Mouse (Mus musculus) neural tube, embryonic 14.5 days (tissue): ENCODE data around the gene Ephb4. TPM values are rescaled to one million over a fixed set of nuclear protein-coding genes. Genes with fewer than 3 reads are reported as not detected.

Experiments
- ATAC-seq: fragments of 200-750 bp; cut with Nextera tagmentation; 2 replicates; pipeline ENCODE4 v1.8.0; 2017; ENCODE audit warnings: low read depth, mild to moderate bottlenecking, moderate TSS enrichment, moderate library complexity
- H3K27ac ChIP-seq: fragments of 300-500 bp; sonication (generic); 2 replicates; pipeline ENCODE4 v1.5.1; 2014; ENCODE audit warnings: low read depth, mild to moderate bottlenecking, control low read depth, low read length, moderate library complexity, mixed read lengths
- H3K27me3 ChIP-seq: fragments of 300-500 bp; sonication (generic); 2 replicates; pipeline ENCODE4 v1.6.1; 2014; ENCODE audit warnings: low read length; ENCODE audit not compliant: control insufficient read depth, insufficient read depth
- H3K36me3 ChIP-seq: fragments of 300-500 bp; sonication (generic); 2 replicates; pipeline ENCODE4 v1.6.1; 2014; ENCODE audit warnings: low read length, mixed read lengths; ENCODE audit not compliant: control insufficient read depth, insufficient read depth
- H3K4me1 ChIP-seq: fragments of 300-500 bp; sonication (generic); 2 replicates; pipeline ENCODE4 v1.6.1; 2014; ENCODE audit warnings: low read length; ENCODE audit not compliant: control insufficient read depth, insufficient read depth
- H3K4me2 ChIP-seq: fragments of 300-500 bp; sonication (generic); 2 replicates; pipeline ENCODE4 v1.6.1; 2014; ENCODE audit warnings: mild to moderate bottlenecking, low read depth, low read length, control low read depth
- H3K4me3 ChIP-seq: fragments of 300-500 bp; sonication (generic); 2 replicates; pipeline ENCODE4 v1.5.1; 2014; ENCODE audit warnings: low read depth, low read length, control low read depth, mixed read lengths
- H3K9ac ChIP-seq: fragments of 300-500 bp; sonication (generic); replicated peaks from 2 replicates; pipeline ENCODE4 v1.6.1; 2014; ENCODE audit warnings: low read depth, mild to moderate bottlenecking, control low read depth, low read length, mixed read lengths
- H3K9me3 ChIP-seq: fragments of 300-500 bp; sonication (generic); 2 replicates; pipeline ENCODE4 v1.6.1; 2016; ENCODE audit warnings: low read length; ENCODE audit not compliant: control insufficient read depth
- WGBS: fragments of 180-500 bp; shearing (Covaris S2); extraction: QIAGEN DNeasy Blood & Tissue Kit; methylation state at CpG from one replicate; pipeline ENCODE4 v1.1.7; 2014; 5-methylcytosine and 5-hydroxymethylcytosine counted together
- polyA plus RNA-seq: library from polyadenylated mRNA; unstranded; fragments of >200 nt; fragmentation: Nextera tagmentation; extraction: Ambion mirVana; gene quantifications from 2 replicates; pipeline ENCODE4 v1.2.1, GENCODE M21; 2014

Gene Ephb4
- polyA plus RNA-seq, 1 experiment from 2014 or later: 2.7 TPM

- Histone ChIP-seq H3K27me3 (no peaks in the 10 kb centered on the region), H3K36me3 (peaks cover 3% of the 10 kb centered on the region; the same call in 1 of the 2 replicates)
- WGBS: 93% methylated on average over 4 of the region's 4 CpGs
These were observed 24.7 kb downstream of the Ephb4 start for GRCm38 (mm10) chr5:137374521-137375080.

GRCm38 (mm10) chr5:137375627-137376026 is 25.7 kb downstream of the Ephb4 start:
- Histone ChIP-seq H3K36me3 (peaks cover 3% of the 10 kb centered on the region; the same call in 1 of the 2 replicates), H3K4me3 (no peak overlapping the region), H3K9me3 (no peaks in the 10 kb centered on the region), H3K4me2 (no peak overlapping the region), H3K27me3 (no peaks in the 10 kb centered on the region), H3K4me1 (no peaks in the 10 kb centered on the region), H3K9ac (no peak overlapping the region), H3K27ac (no peak overlapping the region)
- ATAC-seq: no peak
- WGBS: 52% methylated on average over 2 of the region's 2 CpGs

More at GRCm38 (mm10) chr5:137374521-137375080, 24.7 kb downstream of the Ephb4 start:
- H3K27ac ChIP-seq: no peak overlapping the region
- H3K9ac ChIP-seq: no peak overlapping the region
- H3K9me3 ChIP-seq: no peaks in the 10 kb centered on the region
- H3K4me1 ChIP-seq: no peaks in the 10 kb centered on the region
- ATAC-seq: no peak
- no peak overlapping the region for H3K4me3 ChIP-seq
- H3K4me2 ChIP-seq: no peak overlapping the region

DNA sequence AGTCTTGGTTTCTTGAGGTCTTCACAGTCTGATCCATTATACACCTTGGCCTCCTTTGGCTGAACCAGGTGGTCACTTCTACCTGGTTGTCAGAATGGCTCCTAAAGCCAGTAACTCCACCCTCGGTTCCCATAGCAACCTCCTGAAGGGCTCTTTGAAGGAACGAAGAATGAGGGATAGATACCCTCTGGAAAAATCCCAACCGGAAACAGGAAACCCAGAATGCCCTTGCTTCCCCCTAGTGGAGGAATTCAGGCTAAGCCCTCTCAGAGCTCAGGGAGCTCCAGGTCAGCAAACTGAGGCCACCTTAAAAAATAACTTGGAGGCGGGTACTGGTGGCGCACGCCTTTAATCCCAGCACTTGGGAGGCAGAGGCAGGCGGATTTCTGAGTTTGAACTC is 26.3 kb downstream of the Ephb4 start:
- WGBS: 39% methylated on average over 7 of the region's 7 CpGs
- Histone ChIP-seq H3K4me3 (no peak overlapping the region), H3K36me3 (no peaks in the 10 kb centered on the region), H3K27ac (no peak overlapping the region), H3K4me1 (no peaks in the 10 kb centered on the region), H3K4me2 (no peak overlapping the region), H3K9ac (no peak overlapping the region), H3K27me3 (no peaks in the 10 kb centered on the region), H3K9me3 (no peaks in the 10 kb centered on the region)
- ATAC-seq: no peak

- Histone ChIP-seq H3K4me3 (no peak overlapping the region), H3K9me3 (no peaks in the 10 kb centered on the region), H3K27ac (no peak overlapping the region), H3K4me1 (no peaks in the 10 kb centered on the region), H3K4me2 (no peak overlapping the region), H3K27me3 (no peaks in the 10 kb centered on the region), H3K36me3 (no peaks in the 10 kb centered on the region), H3K9ac (no peak overlapping the region)
- ATAC-seq: no peak
- 35% methylated on average over 9 of the region's 9 CpGs for WGBS
These were observed 26.8 kb downstream of the Ephb4 start for GRCm38 (mm10) chr5:137376722-137377121.

DNA sequence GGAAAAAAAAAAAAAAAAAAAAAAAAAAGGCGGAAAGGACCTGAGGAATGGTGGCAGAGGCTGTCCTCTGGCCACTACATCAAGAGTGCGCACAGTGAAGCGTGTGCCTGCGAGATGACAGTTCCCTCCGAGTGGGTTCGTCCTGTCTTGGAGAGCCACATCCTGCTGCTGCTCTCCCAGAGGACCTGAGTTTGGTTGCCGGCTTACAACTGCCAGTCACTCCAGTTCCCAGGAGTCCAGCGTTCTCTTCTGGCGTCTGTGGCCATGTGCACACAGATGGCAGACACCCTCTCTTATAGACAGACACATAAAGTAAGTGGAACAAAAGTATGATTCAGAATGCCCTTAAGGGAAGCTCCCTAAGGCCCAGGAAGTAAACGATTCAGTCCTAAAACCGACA is 27.3 kb downstream of the Ephb4 start:
- H3K9me3 ChIP-seq: no peaks in the 10 kb centered on the region
- H3K27ac ChIP-seq: no peak overlapping the region
- H3K4me3 ChIP-seq: no peak overlapping the region
- no peaks in the 10 kb centered on the region for H3K27me3 ChIP-seq
- 26% methylated on average over 11 of the region's 11 CpGs for WGBS
- ATAC-seq: no peak
- no peaks in the 10 kb centered on the region for H3K4me1 ChIP-seq
- no peak overlapping the region for H3K4me2 ChIP-seq
- H3K9ac ChIP-seq: no peak overlapping the region
- H3K36me3 ChIP-seq: no peaks in the 10 kb centered on the region

GRCm38 (mm10) chr5:137377603-137378002 is 27.7 kb downstream of the Ephb4 start:
- Histone ChIP-seq H3K36me3 (no peaks in the 10 kb centered on the region), H3K9ac (no peak overlapping the region), H3K9me3 (no peaks in the 10 kb centered on the region), H3K4me3 (no peak overlapping the region), H3K4me2 (no peak overlapping the region), H3K4me1 (no peaks in the 10 kb centered on the region), H3K27me3 (no peaks in the 10 kb centered on the region), H3K27ac (no peak overlapping the region)
- 31% methylated on average over 10 of the region's 15 CpGs for WGBS
- ATAC-seq: no peak

GRCm38 (mm10) chr5:137381152-137381551 is 31.2 kb downstream of the Ephb4 start:
- Histone ChIP-seq H3K36me3 (no peaks in the 10 kb centered on the region), H3K9me3 (no peaks in the 10 kb centered on the region), H3K9ac (no peak overlapping the region), H3K4me3 (no peak overlapping the region), H3K4me2 (no peak overlapping the region), H3K27ac (no peak overlapping the region), H3K4me1 (no peaks in the 10 kb centered on the region), H3K27me3 (no peaks in the 10 kb centered on the region)
- no peak for ATAC-seq
- 60% methylated on average over 4 of the region's 4 CpGs for WGBS

DNA sequence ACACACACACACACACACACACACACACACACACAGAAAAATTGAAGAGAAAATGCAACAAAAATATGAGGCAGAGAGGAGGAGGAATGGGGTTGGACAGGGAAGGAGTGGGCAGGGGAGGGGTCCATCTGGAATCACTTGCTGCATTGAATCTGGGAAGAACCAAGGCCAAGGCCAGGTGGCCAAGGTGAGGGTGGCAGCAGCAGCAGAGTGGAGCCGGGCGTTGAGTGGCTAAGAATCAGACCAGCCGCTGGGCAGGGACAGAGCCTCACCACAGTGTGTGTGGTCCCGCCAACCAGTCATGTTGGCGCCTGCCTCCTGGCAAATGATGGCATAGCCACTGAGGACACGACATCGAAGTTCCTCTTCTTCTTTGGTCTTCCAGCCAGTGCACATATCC is 33.5 kb downstream of the Ephb4 start:
- Histone ChIP-seq H3K27ac (no peak overlapping the region), H3K27me3 (no peaks in the 10 kb centered on the region), H3K36me3 (no peaks in the 10 kb centered on the region), H3K9ac (no peak overlapping the region), H3K9me3 (no peaks in the 10 kb centered on the region), H3K4me1 (no peaks in the 10 kb centered on the region), H3K4me2 (no peak overlapping the region), H3K4me3 (no peak overlapping the region)
- no peak for ATAC-seq
- WGBS: 84% methylated on average over 7 of the region's 7 CpGs

DNA sequence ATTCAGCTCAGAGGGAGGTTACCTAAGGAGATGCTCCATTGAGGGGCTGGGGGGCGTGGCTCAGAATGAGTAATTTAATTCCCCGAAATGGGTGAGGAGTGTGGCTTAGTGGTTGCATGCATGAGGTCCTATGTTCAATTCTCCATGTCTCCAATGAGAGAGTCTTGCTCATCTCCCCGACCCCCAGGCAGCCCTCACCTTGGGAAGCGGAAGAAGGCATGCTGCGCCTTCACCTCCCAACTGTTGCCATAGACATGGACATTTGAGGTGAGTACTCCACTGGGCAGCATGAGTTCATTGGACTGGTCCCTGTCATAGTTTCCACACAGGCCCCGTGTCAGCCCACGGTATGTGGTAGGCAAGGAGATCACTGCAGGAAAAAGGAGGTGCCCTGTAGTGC is 36.8 kb downstream of the Ephb4 start:
- no peak overlapping the region for H3K27ac ChIP-seq
- no peak overlapping the region for H3K9ac ChIP-seq
- H3K4me1 ChIP-seq: no peaks in the 10 kb centered on the region
- no peak overlapping the region for H3K4me3 ChIP-seq
- H3K36me3 ChIP-seq: no peaks in the 10 kb centered on the region
- H3K9me3 ChIP-seq: no peaks in the 10 kb centered on the region
- no peaks in the 10 kb centered on the region for H3K27me3 ChIP-seq
- H3K4me2 ChIP-seq: no peak overlapping the region
- WGBS: 91% methylated on average over 7 of the region's 7 CpGs
- ATAC-seq: no peak
